Mouse (Mus musculus) hindbrain, embryonic 13.5 days (tissue): ENCODE measurements around the gene Iqsec1. TPM values are rescaled to one million over a fixed set of nuclear protein-coding genes. Genes with fewer than 3 reads are reported as not detected.

Experiments
- ATAC-seq: fragments of 200-750 bp; cut with Nextera tagmentation; 2 replicates; pipeline ENCODE4 v1.8.0; 2017; ENCODE audit warnings: moderate TSS enrichment; ENCODE audit not compliant: low FRiP score
- H3K27ac ChIP-seq: fragments of 300-500 bp; sonication (generic); 2 replicates; pipeline ENCODE4 v1.5.1; 2015; ENCODE audit warnings: inconsistent platforms, mild to moderate bottlenecking, moderate library complexity
- H3K27me3 ChIP-seq: fragments of 300-500 bp; sonication (generic); 2 replicates; pipeline ENCODE4 v1.6.1; 2015; ENCODE audit warnings: mild to moderate bottlenecking, inconsistent platforms
- H3K36me3 ChIP-seq: fragments of 300-500 bp; sonication (generic); 2 replicates; pipeline ENCODE4 v1.6.1; 2015; ENCODE audit warnings: mild to moderate bottlenecking, inconsistent platforms
- H3K4me1 ChIP-seq: fragments of 300-500 bp; sonication (generic); replicated peaks from 2 replicates; pipeline ENCODE4 v1.6.1; 2015; ENCODE audit warnings: inconsistent platforms
- H3K4me2 ChIP-seq: fragments of 300-500 bp; sonication (generic); 2 replicates; pipeline ENCODE4 v1.6.1; 2015; ENCODE audit warnings: inconsistent platforms, mild to moderate bottlenecking, moderate library complexity
- H3K4me3 ChIP-seq: fragments of 300-500 bp; sonication (generic); 2 replicates; pipeline ENCODE4 v1.5.1; 2015; ENCODE audit warnings: mild to moderate bottlenecking, inconsistent platforms
- H3K9ac ChIP-seq: fragments of 300-500 bp; sonication (generic); 2 replicates; pipeline ENCODE4 v1.6.1; 2015; ENCODE audit warnings: mild to moderate bottlenecking, inconsistent platforms
- H3K9me3 ChIP-seq: fragments of 300-500 bp; sonication (generic); 2 replicates; pipeline ENCODE4 v1.6.1; 2016; ENCODE audit warnings: inconsistent platforms
- WGBS: fragments of 180-500 bp; shearing (Covaris S2); methylation state at CpG from one replicate; pipeline ENCODE4 v1.1.7; 2015; 5-methylcytosine and 5-hydroxymethylcytosine counted together
- polyA plus RNA-seq: library from polyadenylated mRNA; unstranded; fragments of >200 nt; fragmentation: Nextera tagmentation; extraction: Ambion mirVana; gene quantifications from 2 replicates; pipeline ENCODE4 v1.2.1, GENCODE M21; 2015

Gene Iqsec1
- polyA plus RNA-seq, 1 experiment from 2014 or later, result 20.6 TPM

- Histone ChIP-seq H3K27me3 (no peaks in the 10 kb centered on the region), H3K4me2 (no peak overlapping the region), H3K4me3 (no peak overlapping the region), H3K4me1 (peaks cover 19% of the 10 kb centered on the region), H3K9ac (no peak overlapping the region), H3K36me3 (no peaks in the 10 kb centered on the region; the same call in 1 of the 2 replicates), H3K9me3 (no peaks in the 10 kb centered on the region), H3K27ac (no peak overlapping the region)
- ATAC-seq, result 0 out of 2 replicates have a peak, but pooled peaks have one; percentile 26
- WGBS, result 52% methylated on average over 11 of the region's 11 CpGs
These were observed 365.6 kb downstream of the Iqsec1 start for GRCm38 (mm10) chr6:90622758-90623455.

GRCm38 (mm10) chr6:90621584-90621890, 366.9 kb downstream of the Iqsec1 start:
- Histone ChIP-seq H3K9me3 (no peaks in the 10 kb centered on the region), H3K4me3 (no peak overlapping the region), H3K36me3 (no peaks in the 10 kb centered on the region; the same call in 1 of the 2 replicates), H3K27me3 (no peaks in the 10 kb centered on the region), H3K27ac (no peak overlapping the region), H3K9ac (no peak overlapping the region), H3K4me2 (no peak overlapping the region), H3K4me1 (peaks cover 19% of the 10 kb centered on the region)
- 81% methylated on average over 6 of the region's 6 CpGs for WGBS
- ATAC-seq, result no peak

GRCm38 (mm10) chr6:90620791-90621583, 367.5 kb downstream of the Iqsec1 start:
- Histone ChIP-seq H3K9me3 (no peaks in the 10 kb centered on the region), H3K4me1 (peaks cover 19% of the 10 kb centered on the region), H3K36me3 (no peaks in the 10 kb centered on the region), H3K4me2 (no peak overlapping the region), H3K27ac (no peak overlapping the region), H3K27me3 (no peaks in the 10 kb centered on the region), H3K9ac (no peak overlapping the region), H3K4me3 (no peak overlapping the region)
- WGBS, result 53% methylated on average over 9 of the region's 9 CpGs
- ATAC-seq, result no peak

DNA sequence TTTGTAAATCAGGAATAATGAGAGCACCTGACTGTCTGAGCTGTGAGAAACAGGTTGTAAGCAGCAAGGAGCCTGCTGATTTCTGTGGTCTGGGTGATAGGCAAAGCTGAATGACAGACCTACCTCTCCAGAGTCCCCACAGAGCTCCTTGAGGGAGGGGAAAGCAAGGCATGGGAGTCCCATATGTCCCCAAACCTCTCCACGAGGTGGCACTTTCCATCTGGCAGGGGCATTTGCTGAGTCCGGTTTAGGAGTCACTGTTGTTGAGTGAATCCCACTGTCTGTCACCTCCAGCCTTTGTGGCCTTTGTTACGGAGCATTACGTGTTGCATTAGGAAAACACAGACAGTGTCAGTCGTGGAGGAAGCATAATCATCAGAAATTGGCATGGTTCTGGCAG, 368.5 kb downstream of the Iqsec1 start:
- 77% methylated on average over 5 of the region's 5 CpGs for WGBS
- Histone ChIP-seq H3K9ac (no peak overlapping the region; the same call in 1 of the 2 replicates), H3K27ac (no peak overlapping the region), H3K4me1 (peaks cover 25% of the 10 kb centered on the region), H3K27me3 (no peaks in the 10 kb centered on the region), H3K4me3 (no peak overlapping the region), H3K9me3 (no peaks in the 10 kb centered on the region), H3K4me2 (no peak overlapping the region), H3K36me3 (no peaks in the 10 kb centered on the region)
- no peak for ATAC-seq

DNA sequence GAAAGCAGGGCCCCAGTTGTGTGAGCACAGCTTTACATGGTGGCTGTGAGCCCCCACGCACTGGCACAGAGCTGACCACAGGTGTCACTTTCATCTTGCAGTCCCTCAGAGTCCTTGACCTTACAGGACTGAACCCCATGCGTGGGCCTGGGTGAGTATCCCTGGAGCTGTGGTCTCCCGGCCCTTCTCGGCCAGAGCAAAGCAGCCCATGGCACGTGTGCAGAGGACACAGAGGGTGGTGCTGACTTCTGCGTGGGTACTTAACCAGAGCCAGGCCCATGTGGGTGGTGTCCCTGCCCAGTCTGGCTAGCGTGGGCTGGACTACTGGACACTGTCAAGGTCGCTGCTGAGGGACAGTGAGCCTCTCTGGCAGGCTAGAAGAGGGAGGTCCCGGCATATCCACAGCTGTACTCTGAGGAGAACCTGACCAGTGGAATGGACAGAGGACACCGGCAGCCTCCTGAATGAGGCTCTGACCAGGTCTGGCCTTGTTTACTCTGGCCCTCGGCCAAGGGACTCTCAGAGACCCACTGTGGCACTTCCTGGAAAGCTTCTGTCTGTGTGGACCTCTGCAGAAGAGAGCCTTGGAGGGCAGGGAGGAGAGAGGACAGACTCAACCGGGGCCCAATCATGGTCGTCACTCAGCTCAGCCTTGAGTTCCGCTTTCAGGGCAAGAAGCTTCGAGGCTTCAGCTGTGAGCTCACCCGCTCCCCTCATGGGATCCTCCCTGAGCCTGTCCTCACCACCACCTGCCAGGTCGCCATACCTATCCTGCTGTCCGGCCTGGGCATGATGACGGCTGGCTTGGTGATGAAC, 369.5 kb downstream of the Iqsec1 start:
- Histone ChIP-seq H3K4me2 (no peak overlapping the region), H3K9ac (no peak overlapping the region; the same call in 1 of the 2 replicates), H3K4me1 (peaks cover 26% of the 10 kb centered on the region), H3K27me3 (no peaks in the 10 kb centered on the region), H3K36me3 (no peaks in the 10 kb centered on the region), H3K9me3 (no peaks in the 10 kb centered on the region), H3K27ac (no peak overlapping the region), H3K4me3 (no peak overlapping the region)
- ATAC-seq, result no peak
- 85% methylated on average over 19 of the region's 19 CpGs for WGBS

DNA sequence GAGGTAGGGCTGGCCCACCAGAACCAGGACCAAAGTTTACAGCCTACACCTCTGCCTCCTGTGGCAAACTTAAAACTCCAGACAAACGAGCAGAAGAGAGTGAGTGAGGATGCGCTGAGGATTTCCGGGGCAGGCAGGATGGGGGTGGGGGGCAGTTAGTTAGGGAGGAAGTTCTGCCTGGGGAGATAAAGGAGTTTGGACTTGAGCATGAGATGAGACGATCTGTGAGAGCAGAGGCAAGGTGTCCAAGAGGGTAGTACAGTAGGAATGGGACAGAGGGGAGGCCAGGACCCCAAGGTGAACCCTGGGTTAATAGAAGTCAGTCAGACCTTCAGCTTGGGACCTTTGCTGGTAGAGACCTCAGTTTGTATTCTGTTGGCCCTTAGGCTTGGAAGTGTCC, 370.2 kb downstream of the Iqsec1 start:
- Histone ChIP-seq H3K4me3 (no peak overlapping the region), H3K4me1 (peaks cover 26% of the 10 kb centered on the region), H3K9ac (no peak overlapping the region), H3K9me3 (no peaks in the 10 kb centered on the region), H3K27ac (no peak overlapping the region), H3K4me2 (no peak overlapping the region), H3K27me3 (no peaks in the 10 kb centered on the region), H3K36me3 (no peaks in the 10 kb centered on the region)
- 79% methylated on average over 4 of the region's 4 CpGs for WGBS
- no peak for ATAC-seq

GRCm38 (mm10) chr6:90616481-90616880, 372.0 kb downstream of the Iqsec1 start:
- H3K4me2 ChIP-seq, result no peak overlapping the region
- no peak for ATAC-seq
- H3K4me3 ChIP-seq, result no peak overlapping the region
- H3K4me1 ChIP-seq, result peaks cover 18% of the 10 kb centered on the region
- 89% methylated on average over 6 of the region's 6 CpGs for WGBS
- no peaks in the 10 kb centered on the region for H3K9me3 ChIP-seq
- H3K36me3 ChIP-seq, result no peaks in the 10 kb centered on the region
- no peaks in the 10 kb centered on the region for H3K27me3 ChIP-seq
- no peak overlapping the region for H3K27ac ChIP-seq
- H3K9ac ChIP-seq, result no peak overlapping the region

GRCm38 (mm10) chr6:90615991-90616390, 372.5 kb downstream of the Iqsec1 start:
- 82% methylated on average over 6 of the region's 6 CpGs for WGBS

GRCm38 (mm10) chr6:90615362-90615761, 373.1 kb downstream of the Iqsec1 start:
- peaks cover 10% of the 10 kb centered on the region for H3K4me1 ChIP-seq
- no peak overlapping the region for H3K9ac ChIP-seq
- no peak for ATAC-seq
- H3K27me3 ChIP-seq, result no peaks in the 10 kb centered on the region
- H3K4me3 ChIP-seq, result no peak overlapping the region
- H3K27ac ChIP-seq, result no peak overlapping the region
- no peaks in the 10 kb centered on the region for H3K36me3 ChIP-seq
- no peak overlapping the region for H3K4me2 ChIP-seq
- WGBS, result 71% methylated on average over 7 of the region's 7 CpGs
- no peaks in the 10 kb centered on the region for H3K9me3 ChIP-seq

More at GRCm38 (mm10) chr6:90615991-90616390, 372.5 kb downstream of the Iqsec1 start:
- H3K27ac ChIP-seq, result no peak overlapping the region
- H3K9ac ChIP-seq, result no peak overlapping the region
- no peaks in the 10 kb centered on the region for H3K36me3 ChIP-seq
- peaks cover 15% of the 10 kb centered on the region for H3K4me1 ChIP-seq
- no peak overlapping the region for H3K4me2 ChIP-seq
- no peak for ATAC-seq
- H3K27me3 ChIP-seq, result no peaks in the 10 kb centered on the region
- no peaks in the 10 kb centered on the region for H3K9me3 ChIP-seq
- H3K4me3 ChIP-seq, result no peak overlapping the region

- Histone ChIP-seq H3K27me3 (0 out of 2 replicates have a peak, but pooled peaks cover 6% of the 10 kb centered on the region), H3K36me3 (no peaks in the 10 kb centered on the region), H3K9me3 (no peaks in the 10 kb centered on the region), H3K27ac (no peak overlapping the region), H3K4me3 (no peak overlapping the region), H3K4me2 (no peak overlapping the region), H3K4me1 (peaks cover 7% of the 10 kb centered on the region; the same call in 1 of the 2 replicates), H3K9ac (no peak overlapping the region)
- WGBS, result 84% methylated on average over 8 of the region's 8 CpGs
- ATAC-seq, result no peak
These were observed 375.2 kb downstream of the Iqsec1 start for GRCm38 (mm10) chr6:90613277-90613676.

DNA sequence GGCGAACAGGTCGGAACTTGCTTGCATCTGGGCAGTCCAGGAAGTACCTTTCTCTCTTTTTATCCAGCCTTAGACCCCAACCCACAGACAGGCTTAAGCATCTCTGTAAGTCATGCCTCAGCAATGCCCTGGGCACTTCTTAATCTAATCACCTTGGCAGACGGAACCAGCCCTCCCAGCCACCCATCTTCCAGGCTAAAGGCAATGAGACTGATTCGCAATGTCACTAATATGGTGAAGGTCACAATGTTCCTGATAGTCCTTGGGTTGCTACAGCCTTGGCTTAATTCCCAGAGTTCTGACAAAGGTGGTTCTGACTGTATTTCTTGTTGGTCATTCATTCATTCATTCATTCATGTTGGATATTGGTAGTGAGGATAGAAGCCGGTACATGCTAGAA, 378.2 kb downstream of the Iqsec1 start:
- H3K4me3 ChIP-seq, result no peak overlapping the region
- 92% methylated on average over 5 of the region's 5 CpGs for WGBS
- H3K9ac ChIP-seq, result no peak overlapping the region
- H3K9me3 ChIP-seq, result no peaks in the 10 kb centered on the region
- 0 out of 2 replicates have a peak, but pooled peaks cover 14% of the 10 kb centered on the region for H3K27me3 ChIP-seq
- H3K4me2 ChIP-seq, result no peak overlapping the region
- H3K4me1 ChIP-seq, result peaks cover 10% of the 10 kb centered on the region
- no peak overlapping the region for H3K27ac ChIP-seq
- H3K36me3 ChIP-seq, result no peaks in the 10 kb centered on the region
- ATAC-seq, result no peak

DNA sequence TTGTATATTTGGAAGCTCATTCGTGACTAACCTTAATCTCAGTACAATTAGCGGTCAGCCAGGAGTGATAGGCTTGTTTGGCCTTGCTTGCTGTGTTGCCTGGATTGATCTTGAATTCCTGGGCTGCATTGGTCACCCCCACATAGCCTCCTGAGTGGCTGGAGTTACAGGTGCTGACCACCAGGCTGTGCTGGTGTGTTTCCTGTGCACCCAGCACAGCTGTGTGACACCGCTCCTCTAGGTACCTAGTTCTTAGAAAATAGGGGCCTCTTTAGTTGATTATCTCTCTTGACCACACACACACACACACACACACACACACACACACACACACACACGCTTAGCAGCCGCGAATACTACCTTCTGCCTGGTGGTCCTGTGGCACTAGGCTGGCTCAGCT, 380.3 kb downstream of the Iqsec1 start:
- Histone ChIP-seq H3K4me3 (no peak overlapping the region), H3K4me1 (peaks cover 11% of the 10 kb centered on the region), H3K27me3 (peaks cover 17% of the 10 kb centered on the region; the same call in 1 of the 2 replicates), H3K9ac (no peak overlapping the region), H3K36me3 (no peaks in the 10 kb centered on the region), H3K27ac (no peak overlapping the region), H3K9me3 (no peaks in the 10 kb centered on the region), H3K4me2 (no peak overlapping the region)
- 73% methylated on average over 6 of the region's 6 CpGs for WGBS
- ATAC-seq, result no peak
